Mouse (Mus musculus): ENCODE results near the gene Ppp1r1b.
A peak's percentile ranks its signal among the peaks of the same experiment; 100 is the strongest.

The Ppp1r1b gene

DNA sequence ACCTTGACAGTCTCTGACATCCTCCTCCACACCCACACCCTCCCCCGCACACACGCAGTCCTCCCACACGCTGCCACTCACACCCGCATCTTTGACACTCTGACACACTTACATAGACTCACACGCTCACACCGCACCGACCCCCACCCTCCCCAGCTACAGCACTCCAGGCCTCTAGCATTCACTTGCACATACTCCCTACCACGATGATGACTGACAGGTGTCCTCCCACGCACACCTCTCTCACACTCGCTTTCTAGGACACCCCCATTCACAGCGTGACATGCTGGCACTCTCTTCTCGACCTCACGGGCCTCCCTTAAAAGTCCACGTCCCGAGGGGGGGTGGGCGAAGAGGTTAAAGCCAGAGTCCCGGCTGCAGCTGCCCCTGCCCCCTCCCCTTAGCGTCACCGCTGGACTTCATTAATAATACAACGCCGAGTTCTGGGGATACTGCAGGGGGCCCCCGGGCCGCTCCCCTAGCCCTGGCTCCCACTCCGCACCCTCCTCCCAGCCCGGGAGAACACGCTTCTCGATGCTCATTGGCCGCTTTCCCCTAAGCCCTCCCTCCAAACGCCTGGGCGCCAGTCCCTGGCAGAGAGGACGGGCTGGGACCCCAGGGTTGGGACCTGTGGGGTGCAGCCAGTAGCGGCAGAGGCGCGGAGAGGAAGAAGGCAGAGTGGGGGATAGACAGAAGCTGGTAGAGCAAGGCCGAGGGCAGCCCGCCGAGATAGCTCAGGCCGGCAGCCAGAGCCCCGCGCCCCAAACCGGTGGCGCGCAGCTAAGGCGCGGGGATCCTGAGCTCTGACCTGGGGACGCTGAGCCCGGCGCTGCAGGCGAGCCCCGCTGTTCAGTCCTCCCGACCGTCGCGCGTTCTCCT lies at the start of gene Ppp1r1b:
TSS of gene Ppp1r1b (plus strand) at position 322 of the 879 bp plus-strand sequence.
- DNase-seq (ENCODE audit: low spot score), result no peak

DNA sequence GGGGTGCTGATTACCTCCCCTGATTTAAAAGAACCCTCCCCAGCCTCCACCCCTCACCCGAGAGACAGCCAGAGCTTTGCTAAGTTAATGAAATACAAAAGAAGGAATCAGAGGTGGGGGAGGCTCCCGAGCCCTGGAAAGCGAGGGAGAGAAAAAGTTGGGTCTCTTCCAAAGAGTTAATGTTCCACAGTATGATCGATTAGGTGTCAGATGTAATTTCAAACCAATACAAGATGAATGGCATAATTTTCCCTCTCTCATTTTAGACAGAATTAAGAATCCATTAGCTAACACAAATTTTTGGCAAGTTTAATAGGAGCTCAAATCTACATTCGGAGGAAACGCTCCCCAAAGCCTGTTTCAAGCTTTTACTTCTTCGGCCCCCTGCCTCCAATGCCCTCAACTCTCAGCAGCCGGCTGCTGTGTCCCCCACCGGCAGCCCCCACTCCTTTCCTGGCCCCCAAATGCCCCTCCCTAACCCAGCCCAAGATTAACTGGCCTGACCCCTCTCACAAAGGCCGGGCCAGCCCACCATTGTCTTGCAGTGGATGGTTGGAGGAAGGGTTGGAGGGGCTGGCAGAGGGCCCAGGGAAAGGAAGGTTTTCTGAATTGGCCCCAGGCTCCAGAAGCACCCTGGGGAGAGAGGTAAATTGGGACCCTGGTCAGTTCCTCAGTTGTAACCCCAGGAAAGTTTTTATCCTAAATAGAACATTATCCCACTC lies 49.6 kb upstream of the Ppp1r1b start:
- no peak for DNase-seq (ENCODE audit: low spot score)

DNA sequence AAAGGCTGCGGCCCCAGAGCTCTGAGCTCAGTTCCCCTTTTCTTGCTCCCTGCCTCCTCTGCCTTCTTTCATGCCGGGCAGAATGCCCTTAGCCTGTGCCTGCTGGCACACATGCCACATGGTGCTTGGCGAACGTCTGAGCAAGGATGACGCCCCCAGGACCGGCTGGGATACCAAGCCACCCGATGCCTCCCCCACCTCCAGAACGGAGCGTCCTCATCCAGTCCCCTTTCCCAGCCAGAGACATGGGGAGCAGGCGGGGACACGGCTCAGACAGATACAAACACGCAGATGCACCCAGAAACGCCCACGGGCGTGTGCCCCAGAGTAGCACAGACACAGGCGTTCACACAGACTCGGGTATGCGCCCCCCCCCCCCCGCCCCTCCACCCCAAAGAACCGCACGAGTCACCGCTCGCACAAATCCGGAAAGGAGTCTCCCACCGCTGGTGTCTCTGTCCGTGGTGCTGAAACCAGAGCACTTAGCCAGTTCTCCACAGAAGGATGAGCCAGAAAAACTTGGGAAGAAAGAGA lies 34.3 kb upstream of the Ppp1r1b start:
- peak; percentile 74 for DNase-seq (ENCODE audit: low spot score)

DNA sequence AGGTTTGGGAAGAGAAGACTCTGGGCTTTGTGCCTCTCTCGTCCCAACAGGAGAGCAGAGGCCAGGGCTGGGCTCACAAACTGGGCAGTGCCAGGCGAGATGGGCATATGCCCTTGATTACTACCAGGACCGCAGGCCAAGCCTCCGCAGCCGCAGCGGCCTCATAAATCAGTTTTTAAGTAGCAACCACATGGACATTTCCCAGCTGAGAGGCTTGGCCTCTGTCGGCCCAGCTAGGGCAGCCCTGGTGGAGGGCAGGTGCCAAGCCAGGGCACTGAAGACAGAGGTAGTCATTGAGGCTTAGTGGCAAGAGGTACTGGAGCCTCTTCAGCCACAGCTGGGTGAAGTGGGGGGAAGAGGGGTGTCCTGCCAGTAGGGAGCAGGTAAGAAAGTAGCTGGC lies 30.7 kb upstream of the Ppp1r1b start:
- DNase-seq (ENCODE audit: low spot score), result no peak

DNA sequence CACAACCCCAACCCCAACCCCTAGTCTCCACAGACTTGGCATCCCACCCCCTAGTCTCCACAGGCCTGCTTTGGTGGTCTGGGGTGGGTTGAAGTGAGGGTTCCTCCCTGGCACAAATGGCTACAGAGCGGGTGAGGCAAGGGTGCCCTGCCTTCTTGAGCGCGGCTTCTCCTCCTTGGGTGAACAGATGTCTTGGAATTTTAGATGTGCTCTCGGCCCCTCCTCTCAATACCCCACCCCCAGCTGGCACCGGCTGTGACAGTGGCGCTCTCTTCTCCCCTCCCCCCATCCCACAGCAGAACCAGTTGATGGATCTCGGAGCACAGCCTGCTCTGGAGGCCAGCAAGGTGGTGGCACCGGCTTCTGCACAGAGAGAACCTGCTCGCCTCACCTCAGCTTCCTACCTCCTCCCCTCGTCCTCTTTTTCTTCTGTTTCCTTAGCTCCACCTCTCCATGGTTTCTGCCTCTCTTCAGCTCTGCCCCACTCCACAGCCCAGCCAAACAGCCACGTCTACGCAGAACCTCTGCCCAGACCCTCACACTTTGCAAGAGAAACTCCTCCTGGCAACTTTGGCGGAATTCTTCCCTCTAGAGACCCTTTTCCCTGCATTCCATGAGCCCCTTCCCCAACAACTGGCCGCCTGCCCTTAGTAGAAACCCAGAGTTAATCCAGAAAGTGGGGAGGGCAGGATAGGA lies 29.6 kb upstream of the Ppp1r1b start:
- no peak for DNase-seq (ENCODE audit: low spot score)

DNA sequence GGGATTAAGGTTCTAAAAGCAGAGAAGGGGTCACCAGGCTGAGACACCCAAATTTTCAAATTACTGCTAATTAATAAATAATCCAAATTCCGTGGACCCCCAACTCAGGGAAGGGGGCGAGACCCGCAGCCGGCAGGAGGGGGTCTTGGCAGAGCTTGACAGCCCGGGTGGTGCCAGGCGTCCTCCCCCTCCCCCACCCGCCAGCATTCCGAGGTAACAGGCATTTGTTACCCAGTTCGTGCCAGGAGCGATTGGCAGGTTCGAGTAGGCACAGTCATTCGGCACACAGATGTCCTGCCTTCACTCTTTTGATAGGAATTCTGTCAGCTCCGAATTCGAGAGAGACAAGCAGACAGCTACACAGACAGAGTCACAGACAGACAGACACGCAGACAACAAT lies 29.1 kb upstream of the Ppp1r1b start:
- DNase-seq (ENCODE audit: low spot score), result no peak

DNA sequence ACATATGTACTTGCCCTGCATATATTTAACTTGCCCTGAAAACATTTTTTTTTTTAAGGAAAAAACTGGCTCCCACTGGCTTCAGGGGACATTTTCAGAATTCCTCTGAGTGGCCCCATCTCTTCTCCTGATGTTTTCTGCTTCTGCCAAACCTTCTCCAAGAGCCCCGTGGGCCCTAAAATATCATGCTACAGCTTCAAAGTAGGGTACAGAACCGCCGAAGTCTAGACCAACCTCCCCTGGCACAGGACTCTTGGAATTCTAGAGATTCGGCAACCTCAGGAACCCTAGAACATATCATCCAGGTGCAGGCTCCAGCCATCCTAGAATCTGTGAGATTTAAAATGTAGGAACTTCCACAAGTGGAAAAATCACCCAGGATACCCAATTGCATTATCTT lies 28.7 kb upstream of the Ppp1r1b start:
- DNase-seq (ENCODE audit: low spot score), result no peak

DNA sequence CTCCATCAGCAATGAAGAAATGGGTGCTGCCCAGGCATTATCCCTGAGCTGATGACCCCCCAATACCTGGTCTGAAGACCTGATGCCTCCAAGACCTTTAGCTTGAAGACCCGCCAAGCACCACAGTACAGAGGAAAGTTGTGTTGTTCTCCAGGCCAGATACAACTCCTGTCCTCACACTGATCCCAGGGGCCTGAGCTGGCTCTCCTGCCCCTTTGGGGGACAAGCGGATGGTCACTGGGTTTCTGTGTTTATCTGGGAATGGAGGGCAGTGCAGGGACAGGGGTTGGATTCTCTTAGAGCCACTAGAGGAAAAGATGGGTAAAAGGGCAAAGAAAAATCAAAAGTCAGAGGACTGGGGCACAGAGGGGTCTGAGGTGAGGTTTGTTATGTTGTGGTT lies 28.3 kb upstream of the Ppp1r1b start:
- DNase-seq (ENCODE audit: low spot score), result no peak

DNA sequence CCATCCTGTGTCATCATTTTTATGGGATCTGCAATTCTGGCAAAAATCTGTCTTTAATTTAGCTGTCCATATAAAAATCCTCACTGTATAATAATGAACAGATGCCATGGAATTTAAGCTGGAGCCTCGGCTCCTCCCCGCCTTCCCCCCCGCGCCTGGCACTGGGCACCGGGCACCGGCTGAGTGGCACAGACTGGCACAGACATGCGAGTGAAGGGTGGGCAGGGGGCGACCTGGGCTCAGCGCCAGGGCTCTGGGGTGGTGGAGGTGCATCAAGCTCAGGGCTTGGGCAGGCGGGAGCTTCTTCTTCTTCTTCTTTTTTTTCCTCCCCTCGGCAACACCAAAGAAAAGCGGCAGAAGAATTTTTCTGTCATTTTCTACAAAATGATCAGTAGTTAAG lies 27.8 kb upstream of the Ppp1r1b start:
- DNase-seq (ENCODE audit: low spot score), result no peak

DNA sequence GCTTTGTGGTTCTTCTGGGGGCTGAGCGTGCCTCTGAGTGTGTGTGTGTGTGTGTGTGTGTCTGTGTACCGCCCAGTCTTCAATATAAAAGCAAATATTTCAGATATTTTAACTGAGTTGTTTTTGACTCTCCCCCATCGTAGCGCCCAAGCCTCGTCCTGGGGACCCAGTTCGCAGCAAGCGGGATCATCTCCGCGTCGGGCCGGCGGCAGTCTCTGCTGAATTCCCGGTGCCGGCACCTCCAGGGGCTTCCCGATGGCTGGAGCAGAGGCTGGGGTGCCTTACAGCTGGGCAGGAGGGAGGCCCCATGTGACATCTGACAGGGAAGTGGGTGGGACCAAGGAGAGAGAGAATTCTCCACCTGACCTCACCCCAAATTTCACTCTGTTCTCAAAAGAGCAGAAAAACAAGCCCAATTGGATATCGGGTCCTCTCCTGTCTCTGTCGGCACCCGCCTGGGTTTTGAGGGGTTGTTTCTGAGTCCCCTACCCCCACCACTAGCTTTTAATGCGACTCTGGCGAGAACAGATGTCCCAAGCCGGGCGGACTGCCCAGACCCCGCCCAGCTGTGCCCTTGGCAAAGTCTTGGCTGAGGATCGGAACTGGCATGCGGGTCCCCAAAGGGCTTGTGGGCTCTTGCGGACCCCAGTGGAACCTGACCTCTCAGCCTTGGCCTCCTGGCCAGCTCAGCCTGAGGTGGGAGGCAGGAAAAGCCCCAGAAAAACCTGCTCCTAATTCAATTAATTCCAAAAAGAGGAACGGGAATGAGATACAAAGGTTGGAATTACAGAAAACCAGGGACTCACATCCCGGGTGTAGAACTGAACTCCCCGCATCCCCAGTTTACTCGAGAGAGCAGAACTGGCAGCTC lies 27.2 kb upstream of the Ppp1r1b start:
- no peak for DNase-seq (ENCODE audit: low spot score)

DNA sequence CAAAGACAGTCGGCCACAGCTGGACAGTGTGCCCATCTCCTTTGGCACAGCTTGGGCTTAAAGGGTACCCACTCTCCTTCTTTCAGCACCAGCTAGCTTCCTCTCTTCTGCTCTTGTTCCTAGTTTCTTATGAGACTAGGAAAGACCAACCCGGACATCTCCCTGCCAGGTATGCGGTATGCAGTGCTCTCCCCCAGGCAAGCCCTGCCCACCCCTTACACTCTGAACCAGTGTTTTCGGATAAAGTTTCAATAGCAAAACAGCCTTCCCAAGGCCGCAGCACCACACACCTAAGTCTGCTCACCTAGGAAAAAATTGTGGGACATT lies 26.6 kb upstream of the Ppp1r1b start:
- DNase-seq (ENCODE audit: low spot score), result no peak

DNA sequence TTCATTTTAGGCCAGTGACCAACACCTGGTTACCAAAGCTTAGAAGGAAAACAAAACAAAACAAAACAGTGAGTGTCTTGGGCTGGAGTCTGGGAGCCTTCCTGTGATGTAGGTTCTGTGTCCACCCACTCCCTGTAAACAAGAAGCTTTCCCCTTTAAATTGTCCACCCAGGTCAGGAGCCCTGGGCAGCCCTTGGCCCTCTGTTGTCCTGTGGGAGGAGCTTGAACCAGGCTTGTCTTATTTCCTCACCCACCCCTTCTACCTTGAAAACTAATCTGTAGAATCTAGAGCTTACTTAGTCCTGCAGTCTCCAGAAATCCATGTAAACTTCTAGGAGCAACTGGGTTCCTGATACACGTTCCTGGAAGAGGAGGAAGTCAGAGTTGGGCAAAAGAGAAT lies 26.0 kb upstream of the Ppp1r1b start:
- no peak for DNase-seq (ENCODE audit: low spot score)

DNA sequence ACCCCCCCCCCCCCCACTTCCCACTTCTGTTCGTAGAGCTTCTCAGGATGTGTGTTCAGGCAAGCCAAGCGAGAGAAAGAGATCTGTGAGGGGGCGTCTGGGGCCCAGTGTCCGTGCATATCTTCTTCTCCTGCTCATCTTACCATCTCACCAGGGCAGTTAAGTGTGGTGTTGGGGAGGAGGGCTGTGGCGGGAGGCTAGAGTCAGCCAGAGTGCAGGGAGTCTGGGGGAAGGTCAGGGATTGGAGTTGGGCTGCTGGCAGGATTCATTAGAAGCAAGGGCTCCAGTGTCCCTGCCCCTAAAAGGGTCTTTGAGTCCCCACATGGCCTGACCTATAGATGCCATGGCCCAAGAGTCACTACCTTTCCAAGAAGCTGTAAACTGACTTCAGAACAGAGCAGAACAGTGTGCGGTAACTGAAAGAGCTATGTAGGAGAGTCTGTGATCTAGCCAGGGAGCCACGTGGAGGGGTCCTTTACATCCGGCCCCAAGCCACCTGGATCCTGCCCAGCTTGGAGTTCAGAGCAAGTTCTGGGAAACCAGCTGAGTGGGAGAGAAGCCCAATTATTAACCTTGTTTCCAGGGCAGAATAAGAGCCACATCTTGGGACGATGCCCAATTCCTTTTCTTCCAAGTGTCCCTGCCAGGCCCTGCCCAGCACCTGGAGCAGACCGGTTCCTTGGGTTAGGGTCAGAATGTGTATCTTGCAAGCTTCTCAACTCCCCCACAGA lies 24.9 kb upstream of the Ppp1r1b start:
- no peak for DNase-seq (ENCODE audit: low spot score)

DNA sequence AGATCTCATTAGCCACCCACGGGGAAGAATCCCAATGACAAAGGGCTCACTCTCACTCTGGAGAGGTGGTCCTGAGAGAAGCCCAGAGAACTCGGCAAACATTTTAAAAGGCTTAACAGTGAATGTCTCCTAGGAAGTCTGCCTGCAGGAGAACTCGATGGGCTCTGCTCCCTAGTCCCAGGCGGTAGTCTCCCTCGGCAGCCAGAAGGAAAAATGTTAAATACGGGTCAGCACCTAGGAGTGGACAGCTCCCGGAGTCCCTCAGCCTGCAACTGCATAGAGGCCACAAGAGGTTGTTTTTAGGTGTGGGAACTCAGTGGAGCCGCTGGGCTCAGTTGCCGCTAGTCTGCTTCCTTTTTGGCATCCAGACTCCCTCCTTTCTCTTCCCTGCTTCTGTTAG lies 24.3 kb upstream of the Ppp1r1b start:
- DNase-seq (ENCODE audit: low spot score), result peak; percentile 22

DNA sequence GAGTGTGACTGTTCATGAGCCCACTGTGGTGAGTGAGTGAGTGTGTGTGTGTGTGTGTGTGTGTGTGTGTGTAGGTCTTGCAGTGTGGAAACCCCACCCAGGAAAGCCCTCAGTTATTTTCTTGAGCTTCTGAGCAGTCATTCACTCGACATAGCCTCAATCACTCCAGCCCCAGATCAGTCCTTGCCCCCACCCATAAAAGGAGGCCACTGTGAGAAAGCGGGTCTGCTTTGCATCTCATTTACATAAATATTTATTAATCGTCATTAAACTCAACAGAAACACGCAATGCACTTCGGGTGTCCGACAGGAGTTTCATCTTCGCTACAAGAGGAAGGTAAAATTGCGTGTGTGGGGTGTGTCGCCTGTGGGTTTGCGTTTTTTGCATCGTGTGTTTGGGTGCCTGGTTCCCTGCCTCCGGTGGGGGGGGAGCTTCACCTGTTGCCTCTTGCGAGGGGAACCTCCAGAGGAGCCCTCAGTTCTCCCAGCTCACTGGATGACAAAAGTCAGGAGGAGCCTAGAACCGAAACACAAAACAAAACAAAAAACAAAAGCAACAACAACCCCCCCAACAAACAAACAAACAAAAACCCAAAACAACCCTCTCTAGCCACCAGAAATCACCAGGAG lies 22.9 kb upstream of the Ppp1r1b start:
- no peak for DNase-seq (ENCODE audit: low spot score)

DNA sequence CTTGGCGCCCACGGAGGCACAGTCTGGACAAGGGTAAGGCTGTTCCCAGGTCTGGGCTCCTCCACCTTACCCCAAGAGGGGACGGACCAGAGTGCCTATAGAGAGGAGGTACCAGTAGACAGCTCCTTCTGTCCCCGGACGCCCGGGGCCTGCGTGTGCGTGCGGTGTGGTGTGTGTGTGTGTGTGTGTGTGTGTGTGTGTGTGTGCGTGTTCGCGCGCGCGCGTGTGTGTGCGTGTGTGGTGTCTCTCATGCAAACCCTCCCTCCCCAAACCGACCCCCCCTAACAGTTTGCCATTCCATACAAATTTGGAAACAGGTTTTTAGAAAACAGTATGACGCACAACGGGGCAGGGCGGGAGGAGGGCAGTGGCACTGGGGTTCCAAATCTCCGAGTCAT lies 22.4 kb upstream of the Ppp1r1b start:
- no peak for DNase-seq (ENCODE audit: low spot score)

DNA sequence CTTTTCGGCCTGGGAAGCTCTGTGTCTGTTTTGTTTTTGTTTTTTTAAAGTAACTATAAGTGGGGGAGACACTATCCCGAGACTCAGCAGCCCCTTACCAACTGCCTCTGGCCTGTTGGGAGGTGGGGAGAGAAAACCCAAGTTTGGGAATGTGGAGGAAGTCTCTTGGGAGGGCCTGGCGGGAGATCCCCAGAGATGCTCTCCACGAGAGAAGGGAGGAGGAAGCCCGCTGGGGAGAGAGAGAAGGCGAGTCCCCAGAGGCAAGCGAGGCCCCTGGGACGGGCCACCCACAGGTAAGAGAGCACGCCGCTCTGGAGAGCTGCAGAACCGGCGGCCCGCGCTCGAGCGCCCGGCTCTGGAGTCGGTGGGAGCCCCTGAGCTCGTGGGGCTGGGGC lies 21.5 kb upstream of the Ppp1r1b start:
- no peak for DNase-seq (ENCODE audit: low spot score)

DNA sequence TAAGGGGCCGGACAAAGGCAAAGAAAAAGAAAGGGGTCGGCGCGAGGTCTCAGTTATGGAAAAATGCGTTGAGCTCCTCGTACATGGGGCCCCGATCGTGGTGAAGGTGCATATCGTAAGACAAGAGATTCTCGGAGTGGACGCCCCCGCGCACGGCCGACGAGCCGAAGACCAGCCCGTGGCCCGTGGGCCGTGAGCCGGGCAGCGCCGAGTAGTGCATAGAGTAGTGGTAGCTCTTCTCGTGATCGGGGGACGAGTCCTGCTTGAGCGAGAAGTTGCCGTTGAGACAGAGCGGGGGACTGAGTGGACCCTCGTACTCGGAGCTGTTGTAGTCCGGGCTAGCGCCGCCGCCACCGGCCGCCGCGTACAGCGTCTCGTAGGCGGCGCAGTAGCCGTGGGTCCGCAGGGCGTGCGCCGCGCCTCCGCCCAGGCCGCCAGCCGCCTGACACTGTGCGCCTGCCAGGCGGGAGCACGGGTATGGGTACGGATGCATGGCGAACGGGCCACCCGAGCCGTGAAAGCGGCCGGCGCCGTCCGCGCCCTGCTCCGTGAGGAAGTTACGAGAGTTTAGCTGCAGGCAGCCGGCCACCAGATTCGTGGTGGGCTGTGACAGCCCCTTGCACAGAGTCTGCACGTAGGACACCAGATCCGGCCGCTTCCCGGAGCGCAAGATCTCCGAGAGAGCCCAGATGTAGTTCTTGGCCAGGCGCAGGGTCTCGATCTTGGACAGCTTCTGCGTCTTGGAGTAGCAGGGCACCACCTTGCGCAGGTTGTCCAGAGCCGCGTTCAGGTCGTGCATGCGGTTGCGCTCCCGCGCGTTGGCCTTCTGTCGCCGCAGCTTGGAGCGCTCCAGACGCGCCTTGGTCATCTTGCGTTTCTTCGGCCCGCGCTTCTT lies 20.8 kb upstream of the Ppp1r1b start:
- no peak for DNase-seq (ENCODE audit: low spot score)

DNA sequence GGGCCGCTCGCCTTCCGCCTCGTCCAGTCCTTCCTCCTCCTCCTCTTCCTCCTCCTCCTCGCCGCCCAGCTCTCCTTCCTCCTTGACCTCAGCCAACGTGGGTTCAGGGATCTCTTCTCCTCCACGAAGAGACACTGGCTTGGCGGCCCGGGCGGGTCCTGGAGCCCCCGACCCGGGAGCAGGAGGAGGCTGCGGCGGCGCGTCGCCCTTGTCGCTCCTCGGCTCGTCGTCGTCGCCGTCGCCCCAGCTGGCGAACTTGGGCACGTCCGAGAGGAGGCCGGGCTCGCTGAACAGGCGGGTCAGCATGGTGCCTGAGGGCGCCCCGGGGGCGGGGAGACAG lies 20.2 kb upstream of the Ppp1r1b start:
- no peak for DNase-seq (ENCODE audit: low spot score)

All from urinary bladder, postnatal 25 days (tissue).